Mouse (Mus musculus): ENCODE measurements around the gene Npepl1.

Npepl1 gene

GRCm38 (mm10) chr2:174109991-174110782 lies at the start of gene Npepl1:
Npepl1 (plus strand) TSS chr2:174110349.
- DNase-seq (ENCODE audit: low read depth, low spot score), result peak; percentile 72

- no peak for DNase-seq (ENCODE audit: low read depth, low spot score)
Observed at GRCm38 (mm10) chr2:174061219-174061618, 48.9 kb upstream of the Npepl1 start.

- DNase-seq (ENCODE audit: low read depth, low spot score), result no peak
Observed at GRCm38 (mm10) chr2:174063074-174063473, 47.1 kb upstream of the Npepl1 start.

- no peak for DNase-seq (ENCODE audit: low read depth, low spot score)
Observed at GRCm38 (mm10) chr2:174063527-174064211, 46.5 kb upstream of the Npepl1 start.

GRCm38 (mm10) chr2:174067793-174068419 lies 42.2 kb upstream of the Npepl1 start:
- no peak for DNase-seq (ENCODE audit: low read depth, low spot score)

- no peak for DNase-seq (ENCODE audit: low read depth, low spot score)
Observed at GRCm38 (mm10) chr2:174069532-174070049, 40.6 kb upstream of the Npepl1 start.

- DNase-seq (ENCODE audit: low read depth, low spot score), result peak; percentile 64
Observed at GRCm38 (mm10) chr2:174071406-174071805, 38.7 kb upstream of the Npepl1 start.

GRCm38 (mm10) chr2:174073156-174073790 lies 36.9 kb upstream of the Npepl1 start:
- DNase-seq (ENCODE audit: low read depth, low spot score), result peak; percentile 44

- no peak for DNase-seq (ENCODE audit: low read depth, low spot score)
Observed at GRCm38 (mm10) chr2:174074621-174075020, 35.5 kb upstream of the Npepl1 start.

- no peak for DNase-seq (ENCODE audit: low read depth, low spot score)
Observed at GRCm38 (mm10) chr2:174075072-174075570, 35.0 kb upstream of the Npepl1 start.

GRCm38 (mm10) chr2:174075673-174076432 lies 34.3 kb upstream of the Npepl1 start, which contains the start of gene Stx16:
Stx16 (plus strand) TSS chr2:174076308.
- DNase-seq (ENCODE audit: low read depth, low spot score), result peak; percentile 87

- DNase-seq (ENCODE audit: low read depth, low spot score), result no peak
Observed at GRCm38 (mm10) chr2:174076433-174076824, 33.7 kb upstream of the Npepl1 start.

GRCm38 (mm10) chr2:174077004-174077695 lies 33.0 kb upstream of the Npepl1 start:
- no peak for DNase-seq (ENCODE audit: low read depth, low spot score)

GRCm38 (mm10) chr2:174077776-174078338 lies 32.3 kb upstream of the Npepl1 start:
- no peak for DNase-seq (ENCODE audit: low read depth, low spot score)

GRCm38 (mm10) chr2:174081833-174082232 lies 28.3 kb upstream of the Npepl1 start:
- no peak for DNase-seq (ENCODE audit: low read depth, low spot score)

GRCm38 (mm10) chr2:174082380-174082918 lies 27.7 kb upstream of the Npepl1 start:
- DNase-seq (ENCODE audit: low read depth, low spot score), result no peak

- no peak for DNase-seq (ENCODE audit: low read depth, low spot score)
Observed at GRCm38 (mm10) chr2:174095086-174095485, 15.1 kb upstream of the Npepl1 start.

GRCm38 (mm10) chr2:174102399-174102798 lies 7.8 kb upstream of the Npepl1 start:
- DNase-seq (ENCODE audit: low read depth, low spot score), result no peak

- DNase-seq (ENCODE audit: low read depth, low spot score), result no peak
Observed at GRCm38 (mm10) chr2:174103527-174103926, 6.6 kb upstream of the Npepl1 start.

Data from skeletal muscle tissue, adult 2 months (tissue).